In genomic region chr2:31314007-31314465, GRCm38 (mm10) we compare ENCODE assay signal across 9 mouse cellular contexts. TPM values are rescaled to one million over a fixed set of nuclear protein-coding genes. Genes with fewer than 3 reads are reported as not detected.
DNase-seq lines count a peak whose midpoint lies in the region; ATAC-seq lines count a peak whose summit lies in the region.
"Had no signal": no experiment of that assay in that cellular context is flagged by ENCODE, and none has a peak within 500 bp of the region (broad histone marks: within the 10 kb centered on the region; RNA-seq: fewer than 3 reads in every experiment).

TSS of gene Hmcn2 (plus strand) at chr2:31314415.

- peak within 1 kb of the TSS; percentile 43; the same call in 1 of the 2 replicates for H3K9ac ChIP-seq in heart, embryonic 11.5 days (ENCODE audit: low read depth, low read length)
- H3K9ac ChIP-seq in limb, embryonic 11.5 days (ENCODE audit: low read length), result no peak within 1 kb of the TSS

- no peak for DNase-seq in urinary bladder, adult 2 months (ENCODE audit: low spot score)
- DNase-seq in urinary bladder, postnatal 36 days (ENCODE audit: low spot score in 2 of 2), result no peak
- DNase-seq in limb, embryonic 11.5 days (ENCODE audit: low spot score), result no peak
- DNase-seq in adrenal gland, postnatal 14 days, result no peak
- DNase-seq in right cerebral cortex, postnatal 25 days, result no peak
- DNase-seq in thymus, postnatal 14 days, result no peak

- H3K4me3 ChIP-seq in heart, embryonic 11.5 days (ENCODE audit: low read depth, low read length), result peak within 1 kb of the TSS; percentile 28
- H3K4me3 ChIP-seq in limb, embryonic 11.5 days (ENCODE audit: low read depth, low read length), result peak within 1 kb of the TSS; percentile 12; the same call in 1 of the 2 replicates

- no peak within 1 kb of the TSS for H3K27ac ChIP-seq in heart, embryonic 11.5 days (ENCODE audit: low read depth, low read length)
- no peak within 1 kb of the TSS for H3K27ac ChIP-seq in limb, embryonic 11.5 days (replicated peaks; ENCODE audit: low read depth, low read length)
- H3K27ac ChIP-seq: macrophage had no signal

- peaks cover 5% of the 10 kb centered on the region; the same call in 1 of the 2 replicates for H3K4me1 ChIP-seq in heart, embryonic 11.5 days (ENCODE audit: control insufficient read depth, insufficient read depth, low read length)
- H3K4me1 ChIP-seq in limb, embryonic 11.5 days (ENCODE audit: control insufficient read depth, insufficient read depth, low read length), result peaks cover 7% of the 10 kb centered on the region

- 2% methylated on average over 25 of the region's 33 CpGs for WGBS in heart, embryonic 11.5 days (ENCODE audit: insufficient replicate concordance)
- 3% methylated on average over 33 of the region's 33 CpGs for WGBS in limb, embryonic 11.5 days

- no peaks in the 10 kb centered on the region for H3K36me3 ChIP-seq in heart, embryonic 11.5 days (ENCODE audit: control insufficient read depth, insufficient read depth, low read length)
- no peaks in the 10 kb centered on the region for H3K36me3 ChIP-seq in limb, embryonic 11.5 days (ENCODE audit: control insufficient read depth, insufficient read depth, low read length)

- no peak for ATAC-seq in heart, embryonic 11.5 days (replicated peaks; ENCODE audit: insufficient number of reproducible peaks, low FRiP score, low TSS enrichment)
- no peak for ATAC-seq in limb, embryonic 11.5 days (ENCODE audit: insufficient number of reproducible peaks, low FRiP score, low TSS enrichment, low read depth)
- ATAC-seq in cerebellum, adult (ENCODE audit: insufficient number of reproducible peaks, low FRiP score, low TSS enrichment), result no peak

- H3K9me3 ChIP-seq in heart, embryonic 11.5 days (replicated peaks; ENCODE audit: control insufficient read depth, low read length), result no peaks in the 10 kb centered on the region
- no peaks in the 10 kb centered on the region for H3K9me3 ChIP-seq in limb, embryonic 11.5 days (ENCODE audit: control insufficient read depth, low read length)

- peaks cover 62% of the 10 kb centered on the region for H3K27me3 ChIP-seq in heart, embryonic 11.5 days (ENCODE audit: control insufficient read depth, insufficient read depth, low read length)
- peaks cover 58% of the 10 kb centered on the region for H3K27me3 ChIP-seq in limb, embryonic 11.5 days (ENCODE audit: control insufficient read depth, insufficient read depth, low read length)

- H3K4me2 ChIP-seq in heart, embryonic 11.5 days, result peak within 1 kb of the TSS; percentile 64
- H3K4me2 ChIP-seq in limb, embryonic 11.5 days (ENCODE audit: low read depth, severe bottlenecking), result peak within 1 kb of the TSS; percentile 51

RNA-seq across cellular contexts. Expression of gene Hmcn2, which starts in this region (rescaled TPM):
- 45.4 and 53.8 TPM in 2 replicates for polyA plus RNA-seq in urinary bladder, adult 2 months (2012; rRNA removed)
- 0.27 TPM in 1 of 2 replicates, not detected in the other for polyA plus RNA-seq in heart, embryonic 11.5 days (2014; fragmentation: Nextera tagmentation; extraction: Ambion mirVana)
- not detected in 2 replicates for polyA plus RNA-seq in limb, embryonic 11.5 days (2014; fragmentation: Nextera tagmentation; extraction: Ambion mirVana)
- total RNA-seq in adrenal gland, postnatal 14 days (2021), result 4.3 and 5.8 TPM in 2 replicates
- polyA plus RNA-seq: macrophage had no signal

Comparison
In these comparisons a context has a peak if more than half of its experiments do, and no peak if none do; other contexts are left out.
1. RNA of gene Hmcn2 (polyA plus RNA-seq): 45.4 to 53.8 TPM in urinary bladder, adult 2 months; 0.27 TPM in heart, embryonic 11.5 days and not detected in limb, embryonic 11.5 days; every median in the first group is over 10 times any median in the second.